Mouse (Mus musculus) hindbrain, embryonic 14.5 days (tissue): ENCODE results near the gene Pdlim5. TPM values are rescaled to one million over a fixed set of nuclear protein-coding genes. Genes with fewer than 3 reads are reported as not detected.

Source experiments
- ATAC-seq: fragments of 200-750 bp; cut with Nextera tagmentation; 2 replicates; pipeline ENCODE4 v1.8.0; 2017; ENCODE audit warnings: moderate number of reproducible peaks, mild to moderate bottlenecking, moderate TSS enrichment, moderate library complexity; ENCODE audit not compliant: low FRiP score
- DNase-seq: peaks from one replicate; pipeline ENCODE4 v3.0.0-alpha.2; 2015; ENCODE audit warnings: low spot score
- H3K27ac ChIP-seq: fragments of 300-500 bp; sonication (generic); 2 replicates; pipeline ENCODE4 v1.5.1; 2014; ENCODE audit warnings: mild to moderate bottlenecking, moderate library complexity
- H3K27me3 ChIP-seq: fragments of 300-500 bp; sonication (generic); 2 replicates; pipeline ENCODE4 v1.6.1; 2014; ENCODE audit warnings: mild to moderate bottlenecking, low read length, mixed read lengths; ENCODE audit not compliant: control insufficient read depth, insufficient read depth
- H3K36me3 ChIP-seq: fragments of 300-500 bp; sonication (generic); replicated peaks from 2 replicates; pipeline ENCODE4 v1.6.1; 2014; ENCODE audit not compliant: control insufficient read depth, insufficient read depth
- H3K4me1 ChIP-seq: fragments of 300-500 bp; sonication (generic); replicated peaks from 2 replicates; pipeline ENCODE4 v1.6.1; 2014; ENCODE audit warnings: antibody characterized with exemption, low read length, mixed read lengths; ENCODE audit not compliant: control insufficient read depth, insufficient read depth
- H3K4me2 ChIP-seq: fragments of 300-500 bp; sonication (generic); replicated peaks from 2 replicates; pipeline ENCODE4 v1.6.1; 2014; ENCODE audit warnings: mild to moderate bottlenecking, moderate library complexity
- H3K4me3 ChIP-seq: fragments of 300-500 bp; sonication (generic); replicated peaks from 2 replicates; pipeline ENCODE4 v1.5.1; 2014; ENCODE audit warnings: mild to moderate bottlenecking, low read length
- H3K9ac ChIP-seq: fragments of 300-500 bp; sonication (generic); 2 replicates; pipeline ENCODE4 v1.6.1; 2014
- H3K9me3 ChIP-seq: fragments of 300-500 bp; sonication (generic); 2 replicates; pipeline ENCODE4 v1.6.1; 2016; ENCODE audit warnings: low read length; ENCODE audit not compliant: control insufficient read depth
- WGBS: fragments of 180-500 bp; shearing (Covaris S2); extraction: QIAGEN DNeasy Blood & Tissue Kit; methylation state at CpG from one replicate; pipeline ENCODE4 v1.1.7; 2014; 5-methylcytosine and 5-hydroxymethylcytosine counted together
- polyA plus RNA-seq: library from polyadenylated mRNA; unstranded; fragments of >200 nt; fragmentation: Nextera tagmentation; extraction: Ambion mirVana; gene quantifications from 2 replicates; pipeline ENCODE4 v1.2.1, GENCODE M21; 2014

Gene Pdlim5
- polyA plus RNA-seq, 1 experiment from 2014 or later = 21.1 TPM

GRCm38 (mm10) chr3:142332716-142333115 is 62.8 kb downstream of the Pdlim5 start:
- H3K4me1 ChIP-seq = no peaks in the 10 kb centered on the region
- no peak for DNase-seq
- no peak for ATAC-seq
- 81% methylated on average over 4 of the region's 4 CpGs for WGBS
- H3K4me3 ChIP-seq = no peak overlapping the region
- H3K9ac ChIP-seq = no peak overlapping the region
- H3K9me3 ChIP-seq = no peaks in the 10 kb centered on the region
- H3K27ac ChIP-seq = no peak overlapping the region
- H3K36me3 ChIP-seq = no peaks in the 10 kb centered on the region
- H3K27me3 ChIP-seq = no peaks in the 10 kb centered on the region
- no peak overlapping the region for H3K4me2 ChIP-seq

GRCm38 (mm10) chr3:142331872-142332554 is 63.5 kb downstream of the Pdlim5 start:
- DNase-seq (no peak), ATAC-seq (no peak)
- WGBS = 80% methylated on average over 4 of the region's 4 CpGs
- H3K36me3 ChIP-seq = no peaks in the 10 kb centered on the region
- H3K9me3 ChIP-seq = no peaks in the 10 kb centered on the region
- H3K4me1 ChIP-seq = no peaks in the 10 kb centered on the region
- no peak overlapping the region for H3K9ac ChIP-seq
- H3K27me3 ChIP-seq = no peaks in the 10 kb centered on the region
- H3K4me3 ChIP-seq = no peak overlapping the region
- no peak overlapping the region for H3K4me2 ChIP-seq
- H3K27ac ChIP-seq = no peak overlapping the region

- Histone ChIP-seq H3K27me3 (no peaks in the 10 kb centered on the region), H3K36me3 (no peaks in the 10 kb centered on the region), H3K4me1 (no peaks in the 10 kb centered on the region), H3K27ac (no peak overlapping the region), H3K4me2 (no peak overlapping the region), H3K4me3 (no peak overlapping the region), H3K9ac (no peak overlapping the region), H3K9me3 (no peaks in the 10 kb centered on the region)
- DNase-seq = no peak
- no peak for ATAC-seq
- WGBS = 85% methylated on average over 3 of the region's 3 CpGs
These were observed 65.1 kb downstream of the Pdlim5 start for GRCm38 (mm10) chr3:142330425-142330824.

GRCm38 (mm10) chr3:142323592-142323991 is 71.9 kb downstream of the Pdlim5 start:
- no peaks in the 10 kb centered on the region for H3K36me3 ChIP-seq
- no peaks in the 10 kb centered on the region for H3K9me3 ChIP-seq
- H3K27me3 ChIP-seq = no peaks in the 10 kb centered on the region
- H3K9ac ChIP-seq = no peak overlapping the region
- no peak overlapping the region for H3K27ac ChIP-seq
- DNase-seq (no peak), ATAC-seq (no peak)
- no peak overlapping the region for H3K4me2 ChIP-seq
- no peak overlapping the region for H3K4me3 ChIP-seq
- WGBS = 78% methylated on average over 6 of the region's 6 CpGs
- no peaks in the 10 kb centered on the region for H3K4me1 ChIP-seq

GRCm38 (mm10) chr3:142321930-142322329 is 73.6 kb downstream of the Pdlim5 start:
- DNase-seq (no peak), ATAC-seq (no peak)
- H3K27me3 ChIP-seq = no peaks in the 10 kb centered on the region
- H3K36me3 ChIP-seq = no peaks in the 10 kb centered on the region
- no peak overlapping the region for H3K4me3 ChIP-seq
- no peak overlapping the region for H3K9ac ChIP-seq
- no peak overlapping the region for H3K27ac ChIP-seq
- H3K4me2 ChIP-seq = no peak overlapping the region
- 0 out of 2 replicates have a peak, but pooled peaks cover 3% of the 10 kb centered on the region for H3K4me1 ChIP-seq
- 67% methylated on average over 6 of the region's 6 CpGs for WGBS
- no peaks in the 10 kb centered on the region for H3K9me3 ChIP-seq

- Histone ChIP-seq H3K27me3 (no peaks in the 10 kb centered on the region), H3K4me2 (no peak overlapping the region), H3K4me3 (no peak overlapping the region), H3K9ac (no peak overlapping the region), H3K9me3 (no peaks in the 10 kb centered on the region), H3K36me3 (no peaks in the 10 kb centered on the region), H3K4me1 (0 out of 2 replicates have a peak, but pooled peaks cover 3% of the 10 kb centered on the region), H3K27ac (0 out of 2 replicates have a peak overlapping the region, but pooled peaks have one; percentile 32)
- WGBS = 6% methylated on average over 2 of the region's 2 CpGs
- DNase-seq (peak; percentile 77), ATAC-seq (peak; percentile 88; the same call in 1 of the 2 replicates)
These were observed 77.3 kb downstream of the Pdlim5 start for GRCm38 (mm10) chr3:142318147-142318546.

GRCm38 (mm10) chr3:142316138-142316740 is 79.3 kb downstream of the Pdlim5 start:
- H3K9ac ChIP-seq = no peak overlapping the region
- no peak overlapping the region for H3K27ac ChIP-seq
- peaks cover 8% of the 10 kb centered on the region for H3K4me1 ChIP-seq
- peak; percentile 59; the same call in 1 of the 2 replicates for ATAC-seq
- H3K4me3 ChIP-seq = no peak overlapping the region
- no peak overlapping the region for H3K4me2 ChIP-seq
- no peaks in the 10 kb centered on the region for H3K27me3 ChIP-seq
- H3K36me3 ChIP-seq = no peaks in the 10 kb centered on the region
- DNase-seq = no peak
- no peaks in the 10 kb centered on the region for H3K9me3 ChIP-seq
- 30% methylated on average over 2 of the region's 2 CpGs for WGBS

- DNase-seq (no peak), ATAC-seq (peak; percentile 75)
- no peak overlapping the region for H3K4me2 ChIP-seq
- no peak overlapping the region for H3K4me3 ChIP-seq
- no peak overlapping the region for H3K27ac ChIP-seq
- 43% methylated on average over 2 of the region's 2 CpGs for WGBS
- no peaks in the 10 kb centered on the region for H3K9me3 ChIP-seq
- H3K9ac ChIP-seq = no peak overlapping the region
- H3K36me3 ChIP-seq = no peaks in the 10 kb centered on the region
- no peaks in the 10 kb centered on the region for H3K27me3 ChIP-seq
- H3K4me1 ChIP-seq = peaks cover 25% of the 10 kb centered on the region
These were observed 84.4 kb downstream of the Pdlim5 start for GRCm38 (mm10) chr3:142311075-142311474.

GRCm38 (mm10) chr3:142310446-142310845 is 85.0 kb downstream of the Pdlim5 start:
- Histone ChIP-seq H3K27me3 (no peaks in the 10 kb centered on the region), H3K9me3 (no peaks in the 10 kb centered on the region), H3K4me3 (no peak overlapping the region), H3K9ac (no peak overlapping the region), H3K4me1 (peaks cover 25% of the 10 kb centered on the region), H3K27ac (peak overlapping the region; percentile 38; the same call in 1 of the 2 replicates), H3K4me2 (no peak overlapping the region), H3K36me3 (no peaks in the 10 kb centered on the region)
- DNase-seq (no peak), ATAC-seq (peak; percentile 77; the same call in 1 of the 2 replicates)
- WGBS = 25% methylated on average over 2 of the region's 2 CpGs
